ENCODE assay signal across 8 mouse cellular contexts in genomic region chr16:20490581-20490980, GRCm38 (mm10). TPM values are rescaled to one million over a fixed set of nuclear protein-coding genes. Genes with fewer than 3 reads are reported as not detected.
DNase-seq lines count a peak whose midpoint lies in the region.

No protein-coding gene starts in this region.

- DNase-seq in gastrocnemius, postnatal 10 days = peak; percentile 26
- no peak for DNase-seq in gastrocnemius, postnatal 4 days (ENCODE audit: low spot score in 2 of 2)
- DNase-seq in urinary bladder, postnatal 25 days (ENCODE audit: low spot score) = peak; percentile 18
- no peak for DNase-seq in urinary bladder, postnatal 4 days (ENCODE audit: low spot score in 2 of 2)
- peak; percentile 47 to 54 for DNase-seq in heart, postnatal 10 days
- no peak for DNase-seq in cerebellum, adult 9-11 months
- DNase-seq in right cerebral cortex, postnatal 4 days = no peak
- no peak for DNase-seq in thymus, postnatal 25 days

- intact Hi-C loops in heart, postnatal 10 days (cut with DNase I) = loop anchor here (5.0 to 10.0 kb wide), 2 partner anchors 63 to 276 kb away; partner anchors contain the start of gene Abcc5

RNA-seq across cellular contexts. Expression of gene Eif2b5, which starts 8.0 kb away (rescaled TPM):
- total RNA-seq in gastrocnemius, postnatal 10 days (2021) = 10 to 100 TPM; 45.1 to 46.1 TPM
- total RNA-seq in gastrocnemius, postnatal 4 days (2021) = 10 to 100 TPM; 46.3 to 51.8 TPM
- 10 to 100 TPM; 52.7 to 54.2 TPM for total RNA-seq in heart, postnatal 10 days (2021)

RNA-seq across cellular contexts. Expression of gene Dvl3, which starts 26.2 kb away (rescaled TPM):
- 10 to 100 TPM; 36.3 to 44.4 TPM for total RNA-seq in gastrocnemius, postnatal 10 days (2021)
- 10 to 100 TPM; 60.7 to 63.6 TPM for total RNA-seq in gastrocnemius, postnatal 4 days (2021)
- total RNA-seq in heart, postnatal 10 days (2021) = 10 to 100 TPM; 60.7 to 61.7 TPM

RNA-seq across cellular contexts. Expression of gene Ap2m1, which starts 44.7 kb away (rescaled TPM):
- 100 to 1,000 TPM; 170 to 199 TPM for total RNA-seq in gastrocnemius, postnatal 10 days (2021)
- 100 to 1,000 TPM; 234 to 258 TPM for total RNA-seq in gastrocnemius, postnatal 4 days (2021)
- 100 to 1,000 TPM; 253 to 284 TPM for total RNA-seq in heart, postnatal 10 days (2021)

RNA-seq across cellular contexts. Expression of gene Abcf3, which starts 57.8 kb away (rescaled TPM):
- 10 to 100 TPM; 51.8 to 52.5 TPM for total RNA-seq in gastrocnemius, postnatal 10 days (2021)
- 10 to 100 TPM; 54.1 to 55.7 TPM for total RNA-seq in gastrocnemius, postnatal 4 days (2021)
- 10 to 100 TPM; 62.9 to 66.2 TPM for total RNA-seq in heart, postnatal 10 days (2021)

Comparison
In these comparisons a context has a peak if more than half of its experiments do, and no peak if none do; other contexts are left out.
1. DNase-seq: peak in gastrocnemius, postnatal 10 days (single experiment), urinary bladder, postnatal 25 days (single experiment) and heart, postnatal 10 days (2 of 2); none in gastrocnemius, postnatal 4 days (0 of 2), urinary bladder, postnatal 4 days (0 of 2), cerebellum, adult 9-11 months (single experiment), right cerebral cortex, postnatal 4 days (single experiment) and thymus, postnatal 25 days (single experiment).